Mouse (Mus musculus): ENCODE data around the gene Rabgap1l.

GRCm38 (mm10) chr1:160280603-160281002, 512.4 kb downstream of the Rabgap1l start:
- TF ChIP-seq CTCF (IDR thresholded peaks at IDR 0.05), result no peak
- no peak for TF ChIP-seq EP300 (IDR thresholded peaks at IDR 0.05)
